Mouse (Mus musculus): Measurements from ENCODE around the gene Aldh2.

DNA sequence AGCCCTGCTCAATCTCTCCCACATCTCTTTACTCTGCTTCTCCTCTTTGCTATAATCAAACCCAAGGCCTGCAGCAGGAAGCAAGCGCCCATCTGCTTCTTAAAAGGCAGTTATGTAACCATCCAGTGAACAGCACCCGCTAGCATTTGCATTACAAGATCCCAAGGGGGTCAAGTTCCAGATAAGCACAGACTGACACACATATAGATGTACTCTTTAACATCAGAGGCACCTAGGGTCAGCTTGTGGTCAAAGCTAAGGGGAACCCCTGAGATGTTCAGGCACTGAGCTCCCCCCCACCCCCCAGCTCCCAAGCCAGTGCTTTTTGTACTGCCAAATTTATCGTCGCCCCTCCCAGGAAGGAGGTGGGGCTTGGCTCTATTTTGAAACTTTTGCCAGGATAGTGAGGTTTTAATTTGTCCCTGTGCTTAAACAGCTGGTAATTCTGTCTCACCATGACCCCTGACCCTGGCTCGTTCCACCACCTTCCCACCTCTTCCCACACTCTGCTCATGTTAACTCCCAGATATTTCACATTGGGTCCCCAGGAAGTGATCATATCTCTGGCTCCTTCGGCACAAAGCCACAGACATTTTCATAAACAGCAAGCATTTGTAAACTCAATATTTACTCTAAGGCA, 7.1 kb downstream of the Aldh2 start:
- TF ChIP-seq POLR2A (IDR thresholded peaks at IDR 0.05; ENCODE audit: insufficient read depth, low read depth, low read length) = no peak
- no peak for TF ChIP-seq CTCF (IDR thresholded peaks at IDR 0.05; ENCODE audit: insufficient read depth, low read depth, low read length)
